Comparison of ENCODE assay signal across 9 mouse cellular contexts in genomic region chr12:102733381-102733780, GRCm38 (mm10). TPM values are rescaled to one million over a fixed set of nuclear protein-coding genes. Genes with fewer than 3 reads are reported as not detected.
DNase-seq lines count a peak whose midpoint lies in the region; ATAC-seq lines count a peak whose summit lies in the region.
"Had no signal": no experiment of that assay in that cellular context is flagged by ENCODE, and none has a peak within 500 bp of the region (broad histone marks: within the 10 kb centered on the region; RNA-seq: fewer than 3 reads in every experiment).

No protein-coding gene starts in this region.

- 16% methylated on average over 5 of the region's 5 CpGs for WGBS in forebrain, embryonic 10.5 days
- WGBS in forebrain, embryonic 16.5 days = 14% methylated on average over 4 of the region's 5 CpGs

- H3K4me3 ChIP-seq in forebrain, embryonic 10.5 days = no peak overlapping the region
- no peak overlapping the region for H3K4me3 ChIP-seq in forebrain, embryonic 16.5 days (replicated peaks; ENCODE audit: low read length)

- no peak overlapping the region for H3K27ac ChIP-seq in forebrain, embryonic 10.5 days
- H3K27ac ChIP-seq in forebrain, embryonic 16.5 days (ENCODE audit: low read length) = no peak overlapping the region

- H3K4me1 ChIP-seq in forebrain, embryonic 10.5 days = peaks cover 28% of the 10 kb centered on the region
- peaks cover 21% of the 10 kb centered on the region for H3K4me1 ChIP-seq in forebrain, embryonic 16.5 days (replicated peaks; ENCODE audit: control insufficient read depth, insufficient read depth, low read length)

- no peak overlapping the region for H3K4me2 ChIP-seq in forebrain, embryonic 16.5 days (ENCODE audit: low read length)

- peak; percentile 62 for DNase-seq in forebrain, embryonic 10.5 days (ENCODE audit: extremely low spot score, low spot score)
- peak; percentile 49 for DNase-seq in ovary, postnatal 36 days (ENCODE audit: low spot score)
- DNase-seq in ovary, adult 18-20 months (ENCODE audit: low spot score) = no peak
- peak; percentile 82 for DNase-seq in embryo, embryonic 10.5 days (ENCODE audit: low spot score)
- peak; percentile 50 for DNase-seq in testis, postnatal 14 days (ENCODE audit: low spot score)

- ATAC-seq in forebrain, embryonic 16.5 days = no peak
- peak; percentile 70 for ATAC-seq in inflammation-experienced regulatory T-cells, adult 6 months
- ATAC-seq in megakaryocyte-erythroid progenitor cell, adult 5-6 weeks (replicated peaks; ENCODE audit: low FRiP score, low TSS enrichment, poor library complexity, severe bottlenecking) = peak; percentile 80

- no peak overlapping the region for H3K9ac ChIP-seq in forebrain, embryonic 16.5 days (replicated peaks; ENCODE audit: low read depth, low read length)

- H3K27me3 ChIP-seq in forebrain, embryonic 10.5 days (ENCODE audit: poor library complexity, severe bottlenecking) = no peaks in the 10 kb centered on the region
- H3K27me3 ChIP-seq in forebrain, embryonic 16.5 days (replicated peaks; ENCODE audit: control insufficient read depth, insufficient read depth, low read length) = no peaks in the 10 kb centered on the region

- no peaks in the 10 kb centered on the region for H3K36me3 ChIP-seq in forebrain, embryonic 10.5 days (replicated peaks)
- no peaks in the 10 kb centered on the region for H3K36me3 ChIP-seq in forebrain, embryonic 16.5 days (ENCODE audit: control insufficient read depth, insufficient read depth)

- H3K9me3 ChIP-seq in forebrain, embryonic 10.5 days = no peaks in the 10 kb centered on the region
- H3K9me3 ChIP-seq in forebrain, embryonic 16.5 days (ENCODE audit: control insufficient read depth, low read length) = no peaks in the 10 kb centered on the region

RNA-seq across cellular contexts. Expression of gene Moap1, which starts 10.1 kb away (rescaled TPM):
- 33.8 and 36.5 TPM in 2 replicates for polyA plus RNA-seq in forebrain, embryonic 10.5 days (2016; fragmentation: Nextera tagmentation; extraction: Ambion mirVana)
- polyA plus RNA-seq in forebrain, embryonic 16.5 days (2015; fragmentation: Nextera tagmentation; extraction: Ambion mirVana) = 53.6 and 60.2 TPM in 2 replicates
- polyA plus RNA-seq in inflammation-experienced regulatory T-cells, adult 6 months (2017; shearing (Covaris generic)) = 1 to 10 TPM; 4.7 to 6.9 (median 6.2) TPM
- 3.8 and 8.2 TPM in 2 replicates for total RNA-seq in megakaryocyte-erythroid progenitor cell, adult 5-6 weeks (2014; fragmentation: Nextera tagmentation)
- 11.5 and 15.8 TPM in 2 replicates for total RNA-seq in megakaryocyte-erythroid progenitor cell, adult 5-6 weeks (2017)

RNA-seq across cellular contexts. Expression of gene Tmem251, which starts 10.2 kb away (rescaled TPM):
- 12.0 and 14.2 TPM in 2 replicates for polyA plus RNA-seq in forebrain, embryonic 10.5 days (2016; fragmentation: Nextera tagmentation; extraction: Ambion mirVana)
- polyA plus RNA-seq in forebrain, embryonic 16.5 days (2015; fragmentation: Nextera tagmentation; extraction: Ambion mirVana) = 11.0 and 11.9 TPM in 2 replicates
- 10 to 100 TPM in 1 of 3 experiments, 1 to 10 TPM in 2; 7.7 to 10.5 (median 9.7) TPM for polyA plus RNA-seq in inflammation-experienced regulatory T-cells, adult 6 months (2017; shearing (Covaris generic))
- total RNA-seq in megakaryocyte-erythroid progenitor cell, adult 5-6 weeks (2014; fragmentation: Nextera tagmentation) = 9.2 and 13.8 TPM in 2 replicates
- total RNA-seq in megakaryocyte-erythroid progenitor cell, adult 5-6 weeks (2017) = 8.1 and 10.8 TPM in 2 replicates

RNA-seq across cellular contexts. Expression of gene Gm28051, which starts 24.2 kb away (rescaled TPM):
- not detected in 2 replicates for polyA plus RNA-seq in forebrain, embryonic 10.5 days (2016; fragmentation: Nextera tagmentation; extraction: Ambion mirVana)
- polyA plus RNA-seq in forebrain, embryonic 16.5 days (2015; fragmentation: Nextera tagmentation; extraction: Ambion mirVana) = not detected in 2 replicates
- polyA plus RNA-seq in inflammation-experienced regulatory T-cells, adult 6 months (2017; shearing (Covaris generic)) = not detected
- total RNA-seq in megakaryocyte-erythroid progenitor cell, adult 5-6 weeks (2014; fragmentation: Nextera tagmentation) = not detected in 2 replicates
- not detected in 2 replicates for total RNA-seq in megakaryocyte-erythroid progenitor cell, adult 5-6 weeks (2017)
- polyA plus RNA-seq: gonadal fat pad, adult 2 months had no signal

RNA-seq across cellular contexts. Expression of gene Gon7, which starts 24.2 kb away (rescaled TPM):
- polyA plus RNA-seq in forebrain, embryonic 10.5 days (2016; fragmentation: Nextera tagmentation; extraction: Ambion mirVana) = 47.9 and 52.4 TPM in 2 replicates
- 43.6 and 50.0 TPM in 2 replicates for polyA plus RNA-seq in forebrain, embryonic 16.5 days (2015; fragmentation: Nextera tagmentation; extraction: Ambion mirVana)
- 10 to 100 TPM; 25.6 to 36.4 (median 26.0) TPM for polyA plus RNA-seq in inflammation-experienced regulatory T-cells, adult 6 months (2017; shearing (Covaris generic))
- 12.2 and 21.1 TPM in 2 replicates for total RNA-seq in megakaryocyte-erythroid progenitor cell, adult 5-6 weeks (2014; fragmentation: Nextera tagmentation)
- 25.5 and 28.1 TPM in 2 replicates for total RNA-seq in megakaryocyte-erythroid progenitor cell, adult 5-6 weeks (2017)

RNA-seq across cellular contexts. Expression of gene Ubr7, which starts 24.4 kb away (rescaled TPM):
- polyA plus RNA-seq in forebrain, embryonic 10.5 days (2016; fragmentation: Nextera tagmentation; extraction: Ambion mirVana) = 67.8 and 71.6 TPM in 2 replicates
- polyA plus RNA-seq in forebrain, embryonic 16.5 days (2015; fragmentation: Nextera tagmentation; extraction: Ambion mirVana) = 43.1 and 47.6 TPM in 2 replicates
- polyA plus RNA-seq in inflammation-experienced regulatory T-cells, adult 6 months (2017; shearing (Covaris generic)) = 10 to 100 TPM; 22.6 to 27.0 (median 23.5) TPM
- 40.2 and 46.4 TPM in 2 replicates for total RNA-seq in megakaryocyte-erythroid progenitor cell, adult 5-6 weeks (2014; fragmentation: Nextera tagmentation)
- 65.0 and 72.8 TPM in 2 replicates for total RNA-seq in megakaryocyte-erythroid progenitor cell, adult 5-6 weeks (2017)
